Mouse (Mus musculus) MEL (cell line): ENCODE results near the gene Rybp.

ENCODE experiments used
- CTCF ChIP-seq, 3 experiments: IDR thresholded peaks in 2 of 3; conservative IDR thresholded peaks in 1 of 3; 2 replicates each; pipeline ENCODE4 v1.5.1; 2011 to 2012; ENCODE audit warnings: low read length in 3 of 3, low read depth in 2 of 3, mild to moderate bottlenecking in 2 of 3, improper control_type of control experiment in 1 of 3, inconsistent platforms in 1 of 3, mixed read lengths in 1 of 3, moderate library complexity in 1 of 3; ENCODE audit not compliant: control insufficient read depth in 1 of 3, insufficient read depth in 1 of 3, poor library complexity in 1 of 3, severe bottlenecking in 1 of 3
- EP300 ChIP-seq, 2 experiments: IDR thresholded peaks; 2 replicates each; pipeline ENCODE4 v1.6.1; 2011; ENCODE audit warnings: improper control_type of control experiment in 2 of 2, low read length in 2 of 2, low read depth in 1 of 2, mild to moderate bottlenecking in 1 of 2
- UBTF ChIP-seq: IDR thresholded peaks from 2 replicates; pipeline ENCODE4 v1.6.1; 2012; ENCODE audit warnings: low read depth, mild to moderate bottlenecking, inconsistent platforms, low read length, improper control_type of control experiment, moderate library complexity, borderline replicate concordance; ENCODE audit not compliant: insufficient read depth

GRCm38 (mm10) chr6:100192691-100193229, 94.5 kb downstream of the Rybp start:
- TF ChIP-seq EP300 (IDR thresholded peaks at IDR 0.05; ENCODE audit: low read depth in 1 of 2, low read length in 2 of 2): no peak
- TF ChIP-seq CTCF (IDR thresholded peaks at IDR 0.05 in 2 of 3, conservative IDR thresholded peaks at IDR 0.05 in 1 of 3; ENCODE audit: control insufficient read depth in 1 of 3, insufficient read depth in 1 of 3, low read depth in 2 of 3, low read length in 3 of 3, poor library complexity in 1 of 3, severe bottlenecking in 1 of 3): no peak
- no peak for TF ChIP-seq UBTF
